Mouse (Mus musculus) layer of hippocampus, adult 9-11 months (tissue): ENCODE data around the gene Olfr169.
"Not testable (repeated sequence)": the region's sequence is repeated elsewhere in the genome, so short reads cannot be mapped to it uniquely, and the experiment has no call there.

Source experiments
- DNase-seq: peaks from one replicate; pipeline ENCODE4 v3.0.0; 2022

Olfr169 gene

GRCm38 (mm10) chr16:19571709-19572108 is at the start of gene Olfr169:
Gene Olfr169 (minus strand): TSS chr16:19571809.
- not testable (repeated sequence) for DNase-seq

- not testable (repeated sequence) for DNase-seq
Measured at GRCm38 (mm10) chr16:19611782-19612181, 40.2 kb upstream of the Olfr169 start, which contains the start of gene Olfr170. Gene Olfr170 (minus strand): TSS chr16:19611882.

GRCm38 (mm10) chr16:19603166-19603565 is 31.6 kb upstream of the Olfr169 start:
- no peak for DNase-seq

DNA sequence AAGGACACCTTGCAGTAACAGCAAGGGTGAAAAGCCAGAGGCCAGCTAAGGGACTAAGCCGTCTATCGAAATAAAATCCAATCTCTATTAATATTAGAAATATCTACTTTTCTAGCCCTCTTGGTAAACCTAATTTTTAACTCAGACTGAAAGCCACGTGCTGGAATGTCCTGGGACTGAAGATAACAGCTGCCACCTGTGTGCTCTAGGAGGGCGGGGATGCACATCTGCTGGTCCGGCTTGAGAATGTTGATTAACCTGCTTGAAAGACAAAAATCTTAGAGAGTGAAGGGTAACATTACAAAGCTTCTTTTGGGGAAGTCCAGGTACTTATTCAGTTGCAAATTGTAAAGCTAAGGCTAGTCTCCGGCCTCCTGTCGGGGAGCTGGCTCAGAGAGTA is 18.2 kb downstream of the Olfr169 start:
- not testable (repeated sequence) for DNase-seq

- not testable (repeated sequence) for DNase-seq
Measured at GRCm38 (mm10) chr16:19552246-19552645, 19.4 kb downstream of the Olfr169 start.

DNA sequence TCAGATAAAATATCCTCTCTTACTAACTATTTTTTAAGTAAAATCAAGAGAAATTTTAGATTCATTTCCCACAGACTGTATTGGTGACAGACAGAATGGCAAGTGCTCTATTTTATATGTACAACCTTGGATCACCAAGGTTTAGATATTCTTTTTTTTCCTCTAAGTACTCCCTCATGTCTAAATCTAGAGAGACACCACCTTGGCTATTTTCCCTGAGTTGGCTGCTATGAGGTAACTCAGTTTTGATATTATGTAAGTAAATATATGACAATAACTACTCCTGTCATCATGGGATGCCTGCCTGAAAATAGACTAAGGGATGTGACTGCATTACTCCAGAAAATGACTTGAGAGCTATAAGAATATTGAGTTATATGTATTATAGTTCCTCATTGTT is 36.2 kb downstream of the Olfr169 start, which contains the start of gene Olfr168:
Olfr168 (minus strand) TSS at position 101 of the 400 bp plus-strand sequence.
- no peak for DNase-seq

- DNase-seq: no peak
Measured at GRCm38 (mm10) chr16:19522166-19522565, 49.4 kb downstream of the Olfr169 start, which contains the start of gene Olfr167. Gene Olfr167 (minus strand): TSS chr16:19522266.
